Comparison of ENCODE assay signal across 8 mouse cellular contexts in genomic region chr11:82045471-82045870, GRCm38 (mm10). TPM values are rescaled to one million over a fixed set of nuclear protein-coding genes. Genes with fewer than 3 reads are reported as not detected.
DNase-seq lines count a peak whose midpoint lies in the region; ATAC-seq lines count a peak whose summit lies in the region.

Gene Ccl7, plus strand, starts transcription at chr11:82045712.

- WGBS in heart, embryonic 12.5 days = 67% methylated on average over 3 of the region's 3 CpGs

- H3K27me3 ChIP-seq in heart, embryonic 12.5 days (replicated peaks) = no peaks in the 10 kb centered on the region

- peaks cover 3% of the 10 kb centered on the region; the same call in 1 of the 2 replicates for H3K4me1 ChIP-seq in heart, embryonic 12.5 days (replicated peaks)

- H3K36me3 ChIP-seq in heart, embryonic 12.5 days = no peaks in the 10 kb centered on the region

- no peak within 1 kb of the TSS for H3K9ac ChIP-seq in heart, embryonic 12.5 days

- ATAC-seq in heart, embryonic 12.5 days (ENCODE audit: insufficient number of reproducible peaks, low FRiP score) = no peak

- H3K4me3 ChIP-seq in heart, embryonic 12.5 days = no peak within 1 kb of the TSS

- DNase-seq in cerebellum, postnatal 10 days = peak; percentile 76 to 80
- DNase-seq in cerebellum, adult 11-12 months = no peak
- peak; percentile 44 to 46 for DNase-seq in right cerebral cortex, postnatal 10 days (ENCODE audit: low spot score in 2 of 2)
- no peak for DNase-seq in right cerebral cortex, postnatal 25 days
- DNase-seq in skeletal muscle tissue, adult 2 months (ENCODE audit: low read depth, low spot score) = peak; percentile 84
- no peak for DNase-seq in thymus, adult 18-20 months
- no peak for DNase-seq in left cerebral cortex, adult 9 months (ENCODE audit: low spot score in 2 of 2)

- no peak within 1 kb of the TSS for H3K4me2 ChIP-seq in heart, embryonic 12.5 days

- peak within 1 kb of the TSS; percentile 60; the same call in 1 of the 2 replicates for H3K27ac ChIP-seq in heart, embryonic 12.5 days (ENCODE audit: poor library complexity, severe bottlenecking)

- no peaks in the 10 kb centered on the region for H3K9me3 ChIP-seq in heart, embryonic 12.5 days (replicated peaks)

RNA-seq across cellular contexts. Expression of gene Ccl7, which starts in this region (rescaled TPM):
- 2.6 and 3.9 TPM in 2 replicates for polyA plus RNA-seq in heart, embryonic 12.5 days (2016; fragmentation: Nextera tagmentation; extraction: Ambion mirVana)

Comparison
In these comparisons a context has a peak if more than half of its experiments do, and no peak if none do; other contexts are left out.
1. DNase-seq: peak in cerebellum, postnatal 10 days (2 of 2), right cerebral cortex, postnatal 10 days (2 of 2) and skeletal muscle tissue, adult 2 months (single experiment); none in cerebellum, adult 11-12 months (single experiment), right cerebral cortex, postnatal 25 days (single experiment), thymus, adult 18-20 months (0 of 2) and left cerebral cortex, adult 9 months (0 of 2).